Mouse (Mus musculus): ENCODE results near the gene Npas2.

DNA sequence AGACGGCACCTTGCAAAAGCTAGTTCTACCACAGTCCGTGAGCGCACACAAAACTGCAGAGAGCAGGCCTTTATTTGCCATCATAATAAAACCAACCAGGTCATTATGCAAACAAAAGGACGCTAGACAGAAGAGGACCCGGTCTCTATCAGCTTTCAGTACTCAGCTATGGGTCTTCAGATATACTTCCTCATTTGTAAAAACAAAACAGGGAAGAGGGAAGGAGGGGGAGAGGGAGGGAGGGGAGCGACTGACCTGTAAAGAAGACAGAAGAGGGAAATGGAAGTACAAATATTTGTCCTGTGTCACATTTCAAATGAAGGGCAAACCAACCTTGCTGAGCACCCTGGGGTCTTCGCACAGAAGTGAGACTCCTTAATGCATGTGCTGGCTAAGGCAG, 215.1 kb downstream of the Npas2 start:
- TF ChIP-seq CTCF (IDR thresholded peaks at IDR 0.05; ENCODE audit: borderline replicate concordance, insufficient read depth, low read depth, low read length) (no peak), POLR2A (IDR thresholded peaks at IDR 0.05; ENCODE audit: borderline replicate concordance, insufficient read depth, low read length) (no peak)
